Mouse (Mus musculus) C2C12 (cell line): Measurements from ENCODE around the gene Gm20388. TPM values are rescaled to one million over a fixed set of nuclear protein-coding genes. Genes with fewer than 3 reads are reported as not detected.

ENCODE experiments used
- H3K27me3 ChIP-seq: one replicate; pipeline ENCODE4 v1.6.1; 2011; ENCODE audit not compliant: control insufficient read depth, insufficient read depth, insufficient read length
- H3K36me3 ChIP-seq: one replicate; pipeline ENCODE4 v1.6.1; 2011; ENCODE audit not compliant: control insufficient read depth, insufficient read depth
- H3K4me3 ChIP-seq: one replicate; pipeline ENCODE4 v1.5.1; 2011; ENCODE audit warnings: mild to moderate bottlenecking, control low read depth; ENCODE audit not compliant: poor library complexity, insufficient read depth, severe bottlenecking
- H3K79me2 ChIP-seq: one replicate; pipeline ENCODE4 v1.6.1; 2011; ENCODE audit not compliant: control insufficient read depth, insufficient read depth
- H3K79me3 ChIP-seq: one replicate; pipeline ENCODE4 v1.6.1; 2011; ENCODE audit warnings: low read depth, control low read depth
- H3ac ChIP-seq: one replicate; pipeline ENCODE3; 2011; ENCODE audit warnings: low read depth; ENCODE audit not compliant: control insufficient read depth, insufficient read length
- CEBPB ChIP-seq: IDR thresholded peaks from one replicate; pipeline ENCODE4 v1.6.1; 2011; ENCODE audit warnings: low read depth, mild to moderate bottlenecking, control low read depth, moderate library complexity
- CTCF ChIP-seq: IDR thresholded peaks from one replicate; pipeline ENCODE4 v1.5.1; 2011; ENCODE audit not compliant: control insufficient read depth, insufficient read depth, insufficient read length
- FOSL1 ChIP-seq: IDR thresholded peaks from one replicate; pipeline ENCODE4 v1.8.0; 2011; ENCODE audit warnings: mild to moderate bottlenecking, low read length; ENCODE audit not compliant: poor library complexity, insufficient read depth, severe bottlenecking
- MAX ChIP-seq: IDR thresholded peaks from one replicate; pipeline ENCODE4 v1.6.1; 2011; ENCODE audit warnings: mild to moderate bottlenecking, control low read depth
- MYOD1 ChIP-seq: IDR thresholded peaks from one replicate; pipeline ENCODE4 v1.6.1; 2011; ENCODE audit warnings: low read depth; ENCODE audit not compliant: control insufficient read depth, insufficient read length
- MYOG ChIP-seq: IDR thresholded peaks from one replicate; pipeline ENCODE4 v1.6.1; 2011; ENCODE audit not compliant: control insufficient read depth, insufficient read length; ENCODE audit errors: extremely low read depth
- USF1 ChIP-seq: IDR thresholded peaks from one replicate; pipeline ENCODE4 v1.6.1; 2011; ENCODE audit warnings: low read depth, mild to moderate bottlenecking, control low read depth, moderate library complexity
- polyA plus RNA-seq: library from polyadenylated mRNA; unstranded; fragments of >200 nt; fragmentation: generic; extraction: Trizol; gene quantifications from one replicate; pipeline ENCODE4 v1.2.1, GENCODE M21; 2012; ENCODE audit warnings: missing spikeins

The Gm20388 gene
- polyA plus RNA-seq, 1 experiment = 15.0 TPM

DNA sequence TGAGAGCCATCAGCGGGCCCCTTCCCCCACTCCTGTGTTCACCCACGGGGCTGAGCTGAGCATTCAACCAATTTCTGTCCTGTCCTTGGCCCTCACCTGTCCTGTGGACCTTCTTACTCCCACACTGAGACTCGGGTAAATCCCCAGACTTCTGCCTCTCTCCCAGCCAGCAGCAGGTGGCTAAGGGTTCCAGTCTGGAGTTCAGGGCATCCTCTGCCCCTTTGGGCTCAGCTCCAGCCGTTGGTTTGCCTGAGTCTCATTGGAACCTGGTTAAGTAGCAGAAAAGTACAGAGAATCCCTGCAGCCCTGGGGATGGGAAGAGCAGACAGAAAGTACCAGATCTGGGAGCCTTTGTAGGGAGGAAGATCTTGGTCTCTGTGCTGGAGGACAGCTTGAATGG, 321.8 kb downstream of the Gm20388 start:
- Histone ChIP-seq H3K79me3 (peaks cover 58% of the 10 kb centered on the region), H3K36me3 (peaks cover 32% of the 10 kb centered on the region), H3K4me3 (peak overlapping the region; percentile 18), H3ac (peak overlapping the region; percentile 36), H3K79me2 (peaks cover 84% of the 10 kb centered on the region), H3K27me3 (no peaks in the 10 kb centered on the region)
- no peak for TF ChIP-seq FOSL1
- TF ChIP-seq MYOG = no peak
- TF ChIP-seq USF1 = no peak
- no peak for TF ChIP-seq CTCF
- TF ChIP-seq CEBPB = no peak
- no peak for TF ChIP-seq MAX
- no peak for TF ChIP-seq MYOD1

DNA sequence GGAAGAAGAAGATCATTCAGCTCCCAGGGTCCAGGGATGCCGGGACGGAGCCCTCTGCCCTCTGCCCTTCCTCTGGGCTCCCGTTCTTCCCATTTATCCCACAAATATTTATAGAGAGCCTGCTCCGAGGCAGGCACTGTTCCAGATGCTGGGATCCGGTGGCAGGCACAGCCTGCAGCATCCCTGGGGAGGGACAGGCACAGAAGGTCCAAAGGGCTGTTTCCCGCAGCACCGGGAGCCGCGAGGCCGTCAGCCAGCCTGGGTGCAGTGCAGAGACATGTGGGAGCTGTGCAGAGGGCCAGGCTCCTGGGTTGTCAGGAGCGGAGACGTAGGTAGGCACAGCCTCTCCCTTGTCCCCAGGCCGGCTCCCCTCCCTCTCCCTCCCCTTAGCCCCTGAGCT, 322.3 kb downstream of the Gm20388 start:
- Histone ChIP-seq H3K79me3 (peaks cover 61% of the 10 kb centered on the region), H3ac (peak overlapping the region; percentile 22), H3K4me3 (no peak overlapping the region), H3K79me2 (peaks cover 89% of the 10 kb centered on the region), H3K27me3 (no peaks in the 10 kb centered on the region), H3K36me3 (peaks cover 36% of the 10 kb centered on the region)
- TF ChIP-seq CTCF = no peak
- TF ChIP-seq MYOD1 = no peak
- no peak for TF ChIP-seq MYOG
- no peak for TF ChIP-seq USF1
- no peak for TF ChIP-seq CEBPB
- TF ChIP-seq MAX = no peak
- no peak for TF ChIP-seq FOSL1

DNA sequence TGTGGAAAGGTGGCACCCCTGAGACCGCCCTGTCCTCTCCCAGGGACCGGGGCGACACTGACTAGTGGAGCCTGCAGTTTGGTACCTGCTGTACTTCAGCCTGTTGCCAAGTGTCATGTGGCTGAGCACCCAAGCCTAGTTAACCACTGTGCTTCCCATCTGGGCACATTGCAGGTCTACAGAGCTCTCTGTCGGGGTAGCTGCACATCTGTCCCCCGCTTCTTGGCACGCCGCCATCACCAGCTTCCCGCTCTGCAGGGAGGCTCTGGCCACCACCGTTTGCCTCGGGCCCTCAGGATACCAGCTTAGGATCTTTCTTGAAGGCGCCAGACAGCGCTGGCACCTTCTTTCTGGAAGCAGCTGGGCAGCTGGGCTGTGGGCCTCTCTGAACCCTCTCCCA, 323.8 kb downstream of the Gm20388 start:
- H3K36me3 ChIP-seq = peaks cover 36% of the 10 kb centered on the region
- no peak for TF ChIP-seq CTCF
- TF ChIP-seq MYOD1 = no peak
- TF ChIP-seq FOSL1 = no peak
- no peak for TF ChIP-seq MAX
- no peak for TF ChIP-seq USF1
- no peak for TF ChIP-seq MYOG
- no peak for TF ChIP-seq CEBPB
- H3K79me3 ChIP-seq = peaks cover 68% of the 10 kb centered on the region
- H3K27me3 ChIP-seq = no peaks in the 10 kb centered on the region
- H3ac ChIP-seq = no peak overlapping the region
- peaks cover 100% of the 10 kb centered on the region for H3K79me2 ChIP-seq
- no peak overlapping the region for H3K4me3 ChIP-seq

DNA sequence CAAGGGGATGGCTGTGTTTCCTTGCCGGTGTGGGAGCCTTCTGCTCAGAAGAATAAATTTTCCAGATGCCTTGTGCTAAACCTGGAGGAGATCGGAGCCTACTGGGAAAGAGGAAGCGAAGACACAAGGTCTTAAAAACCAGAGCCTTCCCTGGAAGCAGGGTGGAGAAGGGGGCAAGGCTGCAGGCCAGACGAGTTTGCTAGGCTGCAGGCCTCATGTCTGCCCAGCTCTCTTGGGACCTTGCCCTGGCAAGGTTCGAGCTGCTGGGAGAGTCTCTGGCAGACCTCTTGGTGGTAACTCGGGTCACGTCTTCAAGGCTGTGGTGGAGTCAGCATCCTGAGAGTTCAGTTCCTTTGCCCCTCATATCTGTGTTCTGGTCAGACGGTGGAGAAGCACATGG, 324.2 kb downstream of the Gm20388 start:
- Histone ChIP-seq H3K79me2 (peaks cover 99% of the 10 kb centered on the region), H3ac (no peak overlapping the region), H3K27me3 (no peaks in the 10 kb centered on the region), H3K4me3 (no peak overlapping the region), H3K79me3 (peaks cover 65% of the 10 kb centered on the region), H3K36me3 (peaks cover 37% of the 10 kb centered on the region)
- TF ChIP-seq CTCF = no peak
- TF ChIP-seq MYOD1 = no peak
- no peak for TF ChIP-seq USF1
- TF ChIP-seq CEBPB = no peak
- TF ChIP-seq MYOG = no peak
- TF ChIP-seq FOSL1 = no peak

DNA sequence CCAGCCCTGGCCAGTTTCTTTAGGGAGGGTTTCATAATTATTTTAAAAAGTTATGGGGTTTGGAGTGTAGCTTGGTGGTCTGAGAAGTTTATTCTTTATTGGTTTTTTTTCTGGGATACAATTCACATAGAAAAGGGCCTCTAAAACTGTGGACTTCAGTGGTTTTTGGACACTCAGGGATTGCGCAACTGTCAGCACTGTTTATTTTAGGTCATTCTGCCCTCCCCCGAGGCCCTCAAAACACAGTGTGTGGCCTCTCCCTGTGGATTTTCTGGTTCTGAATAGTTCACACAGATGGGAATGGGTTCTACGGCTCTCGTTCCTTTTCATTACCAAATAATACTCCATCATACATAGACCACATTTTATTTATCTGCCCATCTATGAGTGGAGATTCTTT, 332.6 kb downstream of the Gm20388 start:
- H3ac ChIP-seq = no peak overlapping the region

DNA sequence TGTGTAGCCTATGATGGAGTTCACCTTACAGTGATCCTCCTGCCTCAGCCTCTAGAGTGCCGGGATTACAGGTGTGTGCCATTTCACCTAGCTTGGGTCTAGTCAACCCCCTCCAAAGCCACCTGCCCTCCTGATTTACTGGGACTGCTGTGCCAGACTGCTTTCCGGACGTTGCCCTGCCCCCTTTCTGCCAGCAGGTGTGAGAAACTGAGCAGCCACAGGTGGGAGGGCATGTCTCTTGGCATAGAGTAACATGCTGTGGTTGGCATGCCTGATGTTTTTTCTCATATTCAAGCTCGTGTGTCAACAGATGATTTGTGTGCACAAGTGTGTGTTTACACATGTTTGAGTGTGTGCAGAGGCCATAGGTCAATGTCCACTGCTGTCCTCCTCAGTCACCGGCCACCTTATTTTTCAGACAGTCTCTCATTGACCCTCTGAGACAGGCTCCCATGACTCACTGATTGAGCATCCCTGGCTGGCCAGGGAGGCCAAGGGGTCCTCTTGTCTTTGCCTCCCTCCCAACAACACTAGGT, 333.3 kb downstream of the Gm20388 start:
- H3K79me2 ChIP-seq = peaks cover 97% of the 10 kb centered on the region
- no peak overlapping the region for H3K4me3 ChIP-seq
- H3K27me3 ChIP-seq = no peaks in the 10 kb centered on the region
- H3ac ChIP-seq = no peak overlapping the region
- no peak for TF ChIP-seq CEBPB
- no peak for TF ChIP-seq MYOD1
- TF ChIP-seq MAX = no peak
- TF ChIP-seq MYOG = no peak
- TF ChIP-seq USF1 = no peak
- TF ChIP-seq FOSL1 = no peak
- no peak for TF ChIP-seq CTCF
- peaks cover 48% of the 10 kb centered on the region for H3K79me3 ChIP-seq
- H3K36me3 ChIP-seq = peaks cover 37% of the 10 kb centered on the region

More for the DNA sequence above, 332.6 kb downstream of the Gm20388 start:
- peak; percentile 96 for TF ChIP-seq CEBPB
- no peak for TF ChIP-seq MYOG
- Histone ChIP-seq H3K4me3 (no peak overlapping the region), H3K27me3 (no peaks in the 10 kb centered on the region), H3K36me3 (peaks cover 37% of the 10 kb centered on the region), H3K79me2 (peaks cover 98% of the 10 kb centered on the region), H3K79me3 (peaks cover 54% of the 10 kb centered on the region)
